Mouse (Mus musculus) kidney, adult 11 months (tissue): ENCODE data around the gene Nfkbiz.

ENCODE experiments used
- DNase-seq: peaks from one replicate; pipeline ENCODE4 v3.0.0; 2022

The Nfkbiz gene

GRCm38 (mm10) chr16:55831451-55831850, 7.2 kb downstream of the Nfkbiz start:
- no peak for DNase-seq

GRCm38 (mm10) chr16:55823398-55824155, 15.1 kb downstream of the Nfkbiz start:
- no peak for DNase-seq

- no peak for DNase-seq
Observed at GRCm38 (mm10) chr16:55822741-55823397, 15.8 kb downstream of the Nfkbiz start.

DNA sequence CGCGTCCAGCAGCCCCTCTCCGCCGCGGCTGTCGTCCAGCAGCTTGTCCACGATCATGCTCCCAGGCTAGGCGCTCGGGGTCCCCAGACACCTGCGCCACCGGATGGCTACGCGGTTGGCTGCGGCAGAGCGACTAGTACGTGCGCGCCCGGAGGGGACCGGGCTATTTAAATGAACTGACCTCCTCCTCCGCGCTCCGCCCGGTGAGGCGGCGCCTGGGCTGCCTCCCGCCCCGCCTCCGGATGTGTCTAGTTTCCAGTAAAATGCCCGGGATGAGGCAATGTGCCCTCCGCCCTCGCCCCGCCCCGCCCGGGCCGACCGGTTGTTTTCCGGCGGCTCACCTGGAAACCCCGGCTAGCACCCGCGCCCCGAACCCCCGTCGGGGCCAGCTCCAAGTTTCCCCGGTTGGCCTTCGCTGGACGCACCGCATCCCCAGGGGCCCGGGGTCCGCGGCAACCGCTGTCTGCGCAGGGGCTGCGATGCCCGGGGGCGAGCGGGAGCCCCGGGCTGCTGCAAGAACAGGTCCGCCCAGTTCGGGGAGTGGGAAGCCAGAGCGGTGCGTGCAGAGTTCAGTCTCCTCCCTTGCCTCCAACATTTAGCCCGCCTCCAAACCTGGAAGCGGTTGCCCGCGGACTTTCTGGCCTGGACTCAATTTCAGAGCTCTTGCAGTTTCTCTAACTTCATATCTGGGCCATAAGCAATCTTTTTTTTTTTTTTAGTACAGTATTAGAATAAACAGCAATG, 16.5 kb downstream of the Nfkbiz start:
- DNase-seq, result peak; percentile 97

DNA sequence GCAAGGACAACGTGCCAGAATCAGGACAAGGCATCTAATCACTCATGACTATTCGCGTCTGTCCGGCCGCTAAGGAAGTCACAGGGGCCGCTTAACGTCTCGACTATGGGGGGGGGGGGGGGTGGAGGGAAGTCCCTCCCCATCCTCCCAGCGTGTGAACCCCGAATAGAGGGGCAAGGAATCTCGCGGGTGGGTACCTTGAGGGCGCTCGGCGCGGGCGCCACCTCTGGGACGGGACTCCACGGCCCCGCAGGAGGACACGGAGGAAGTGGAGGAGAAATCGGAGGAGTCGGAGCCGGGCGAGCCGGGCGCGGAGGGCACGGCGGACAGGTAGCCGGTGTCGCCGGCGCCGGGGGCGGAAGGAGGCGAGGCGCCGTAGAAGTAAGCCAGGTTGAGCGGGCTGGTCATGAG, 17.1 kb downstream of the Nfkbiz start:
- no peak for DNase-seq

GRCm38 (mm10) chr16:55820916-55821570, 17.7 kb downstream of the Nfkbiz start:
- no peak for DNase-seq

GRCm38 (mm10) chr16:55820161-55820915, 18.4 kb downstream of the Nfkbiz start:
- DNase-seq, result no peak

DNA sequence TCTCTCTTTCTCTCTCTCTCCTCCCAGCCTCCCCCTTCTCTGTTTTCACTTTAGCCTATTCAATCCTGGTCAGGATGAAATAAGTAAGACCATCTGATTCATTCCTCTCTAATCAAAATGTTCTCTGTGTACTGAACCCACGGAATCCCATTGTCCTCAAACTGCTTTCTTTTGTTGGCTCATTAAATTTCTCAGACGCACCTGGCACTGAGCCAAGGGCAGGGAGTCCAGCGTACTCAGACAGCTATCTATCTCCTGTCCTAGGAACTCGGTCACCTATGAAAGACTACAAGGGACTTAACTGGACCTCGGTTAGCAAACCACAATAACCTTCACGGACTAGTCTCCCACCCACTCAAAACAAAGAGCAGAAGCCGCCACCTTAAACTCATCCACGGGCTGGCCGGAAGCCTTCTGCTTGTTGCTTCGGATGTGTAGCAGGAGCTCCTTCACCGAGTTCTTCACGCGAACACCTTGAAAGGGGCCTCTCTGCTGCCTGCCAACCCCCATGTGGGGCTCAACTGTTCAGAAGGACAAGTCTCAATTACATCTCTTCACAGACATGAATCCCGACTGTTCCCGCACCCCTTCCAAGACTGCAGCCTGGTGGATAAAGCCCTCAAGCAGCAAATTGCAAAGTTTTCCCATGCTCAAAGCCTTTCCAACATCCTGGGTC, 19.4 kb downstream of the Nfkbiz start:
- peak; percentile 62 for DNase-seq

- DNase-seq, result no peak
Observed at GRCm38 (mm10) chr16:55817717-55818515, 20.8 kb downstream of the Nfkbiz start.

DNA sequence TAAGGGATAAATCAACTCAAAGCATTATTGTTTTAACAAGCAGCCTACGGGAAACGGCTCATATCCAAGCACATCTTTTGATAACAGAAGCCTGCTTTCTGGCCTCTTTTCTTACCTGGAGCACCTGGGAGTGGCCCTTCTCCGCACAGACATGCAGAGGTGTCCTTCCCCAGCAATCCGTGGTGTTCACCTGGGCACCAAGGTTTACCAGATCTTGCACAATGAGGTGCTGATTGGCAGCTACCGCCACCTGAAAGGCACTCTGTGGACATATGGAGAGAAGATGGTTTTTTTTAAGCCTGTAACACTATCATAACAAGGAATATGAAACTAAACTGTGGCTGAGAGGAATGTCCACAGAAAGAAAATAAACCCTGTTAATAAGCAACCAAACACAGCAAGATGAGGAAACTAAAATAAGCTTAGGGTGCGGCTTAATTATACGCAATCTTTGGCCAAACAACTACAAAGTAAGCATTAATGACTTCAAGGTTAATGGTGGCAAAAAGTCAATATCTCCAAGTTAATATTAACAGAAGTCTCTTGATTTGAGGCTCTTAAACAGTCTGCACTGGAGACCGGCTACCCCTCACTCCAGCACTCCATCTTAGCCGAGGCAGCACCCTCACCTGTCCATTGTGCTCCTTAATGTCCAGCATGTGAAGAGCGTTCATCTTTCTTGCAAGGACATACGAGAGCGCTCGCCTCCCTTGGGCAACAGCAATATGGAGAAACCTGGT, 22.3 kb downstream of the Nfkbiz start:
- peak; percentile 54 for DNase-seq

- DNase-seq, result no peak
Observed at GRCm38 (mm10) chr16:55815466-55815865, 23.2 kb downstream of the Nfkbiz start.

DNA sequence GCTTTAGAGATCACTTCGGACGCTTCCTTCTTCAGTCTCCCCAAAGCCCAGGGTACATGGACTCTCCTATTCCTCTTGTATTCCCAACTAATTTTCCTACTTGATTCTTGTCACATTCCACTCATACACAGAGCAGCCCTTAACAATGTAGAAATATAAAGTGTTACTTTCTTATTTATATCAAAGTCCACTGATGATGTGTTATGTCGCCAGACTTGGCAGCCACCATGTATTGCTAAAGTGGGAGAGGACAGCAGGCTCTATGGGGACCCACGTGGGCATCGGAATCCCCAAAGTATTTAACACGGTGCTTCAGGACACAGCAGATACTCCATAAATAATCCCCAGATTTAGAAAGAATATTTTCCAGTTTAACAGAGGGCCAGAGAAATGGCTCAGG, 24.0 kb downstream of the Nfkbiz start:
- DNase-seq, result no peak

DNA sequence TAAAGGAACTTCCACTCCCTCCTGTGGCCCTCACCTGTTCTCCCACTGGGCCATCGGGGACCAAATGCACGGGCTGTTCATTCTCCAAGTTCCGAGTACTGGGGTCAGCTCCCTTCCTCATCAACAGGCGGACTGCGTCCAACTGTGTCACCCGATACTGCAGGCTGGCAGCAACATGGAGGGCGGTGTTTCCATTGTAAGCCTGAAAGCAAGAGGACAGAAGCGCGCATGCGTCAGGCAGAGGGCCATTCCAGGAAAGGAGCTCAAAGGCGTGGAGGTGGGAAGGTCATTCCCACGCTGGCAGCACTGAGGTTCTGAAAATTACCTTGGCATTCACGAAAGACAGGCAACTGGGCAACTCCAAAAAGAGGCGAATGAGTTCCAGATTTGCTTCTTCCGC, 24.8 kb downstream of the Nfkbiz start:
- no peak for DNase-seq

- no peak for DNase-seq
Observed at GRCm38 (mm10) chr16:55811792-55812191, 26.9 kb downstream of the Nfkbiz start.

DNA sequence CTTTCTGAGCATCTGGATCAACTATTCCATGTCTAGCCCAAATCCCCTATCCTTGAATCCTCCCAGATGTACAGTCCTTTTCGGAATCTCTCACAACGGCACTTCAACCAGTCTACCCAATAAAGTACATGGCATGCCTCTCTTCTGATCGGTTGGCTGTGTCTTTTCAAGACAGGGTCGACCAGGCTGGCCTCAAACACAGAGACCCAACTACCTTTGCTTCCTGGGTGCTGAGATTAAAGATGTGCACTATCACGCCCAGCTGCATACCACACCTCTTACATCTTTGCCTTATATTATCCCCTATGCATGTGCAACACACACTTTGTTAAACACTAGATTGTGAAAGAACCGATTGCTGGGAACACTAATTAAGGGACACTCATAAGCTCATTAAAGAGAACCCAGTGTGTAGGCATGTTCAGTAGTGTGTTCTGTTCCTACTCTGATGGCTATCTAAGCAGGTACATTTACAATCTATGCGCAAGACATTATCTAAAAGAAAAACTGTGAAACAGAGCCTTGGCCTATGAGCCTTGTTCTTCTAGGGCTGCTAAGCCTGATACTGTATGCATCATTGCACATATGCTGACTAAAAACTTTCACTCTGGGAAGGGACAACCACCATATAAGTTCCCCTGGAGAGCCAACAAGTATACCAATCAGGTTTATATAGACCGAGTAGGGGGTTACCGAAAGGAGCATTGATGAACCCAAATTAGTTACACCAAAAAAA, 28.8 kb downstream of the Nfkbiz start:
- no peak for DNase-seq

GRCm38 (mm10) chr16:55809345-55809744, 29.4 kb downstream of the Nfkbiz start:
- DNase-seq, result no peak

DNA sequence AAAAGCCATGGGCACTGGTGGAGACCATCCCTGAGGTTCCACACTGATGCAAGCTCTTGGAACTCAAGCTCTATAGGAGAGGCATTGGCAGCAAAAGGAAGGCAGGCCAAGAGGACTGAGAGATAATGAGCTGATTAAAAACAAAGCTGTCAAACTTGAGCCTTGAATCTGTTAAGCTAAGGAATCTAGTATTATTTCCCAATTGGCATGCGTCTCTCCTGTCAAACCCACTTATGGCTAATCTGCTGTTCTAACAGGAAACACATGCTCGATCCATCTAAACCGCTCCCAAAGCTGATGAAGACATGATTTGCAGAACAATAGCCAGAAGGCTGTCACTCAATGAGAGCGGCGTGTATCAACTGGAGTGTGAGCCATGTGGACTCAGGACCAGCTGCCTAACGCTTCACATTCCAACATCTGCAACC, 31.2 kb downstream of the Nfkbiz start:
- no peak for DNase-seq

DNA sequence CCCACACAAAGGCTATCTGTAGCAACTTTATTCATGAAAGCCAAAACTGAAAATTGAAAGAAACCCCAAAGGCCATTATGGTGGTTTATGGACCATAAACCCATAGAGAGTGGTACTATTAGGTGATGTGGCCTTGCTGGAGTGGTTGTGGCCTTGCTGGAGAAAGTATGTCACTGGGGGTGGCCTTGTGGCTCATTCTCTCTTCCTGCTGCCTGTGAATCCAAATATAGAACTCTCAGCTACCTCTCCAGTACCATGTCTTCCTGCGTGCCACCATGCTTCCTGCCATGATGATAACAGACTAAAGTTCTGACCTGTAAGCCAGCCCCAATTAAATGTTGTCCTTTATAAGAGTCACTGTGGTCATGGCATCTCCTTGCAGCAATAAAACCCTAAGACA, 33.9 kb downstream of the Nfkbiz start:
- no peak for DNase-seq

DNA sequence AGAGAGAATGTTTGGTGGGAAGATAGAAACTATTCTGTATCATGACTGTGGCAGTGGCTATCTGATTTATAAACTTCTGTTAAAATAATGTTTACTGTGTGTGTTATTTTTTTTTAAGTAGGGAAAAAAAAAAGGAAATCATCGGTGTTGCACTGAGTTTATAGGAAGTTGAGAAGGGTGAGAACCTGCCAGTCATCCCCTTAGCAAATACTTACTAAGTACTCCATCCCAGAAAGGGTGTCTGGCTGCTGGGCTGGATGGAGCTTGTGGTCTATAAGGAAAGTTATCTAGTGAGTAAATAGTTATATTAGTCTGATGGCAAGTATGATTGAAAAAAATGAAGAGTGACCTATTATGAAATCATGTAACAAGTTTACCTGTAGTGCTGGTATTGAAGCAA, 37.1 kb downstream of the Nfkbiz start:
- no peak for DNase-seq

DNA sequence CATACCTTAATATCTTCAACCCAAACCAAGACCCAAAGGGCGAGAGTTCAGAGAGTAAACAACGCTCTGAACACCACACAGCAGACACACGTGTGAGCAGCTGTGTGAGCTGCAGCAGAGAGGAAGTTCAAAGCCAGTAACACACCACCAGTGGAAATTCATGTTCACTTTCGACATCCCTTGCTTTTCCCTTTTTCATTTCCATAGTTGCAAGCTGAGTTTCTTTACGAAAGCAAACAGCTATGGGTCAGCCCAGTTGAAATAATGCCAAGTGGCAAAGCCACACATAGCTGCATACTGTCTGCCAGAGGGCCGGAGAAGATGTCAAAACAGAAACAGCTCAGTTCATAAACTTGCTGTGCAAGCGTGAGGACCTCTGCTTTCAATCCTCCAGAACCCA, 39.9 kb downstream of the Nfkbiz start:
- DNase-seq, result no peak
